Mouse (Mus musculus) kidney, adult 2 months (tissue): ENCODE measurements around the gene Tsx.
"Not testable (repeated sequence)": the region's sequence is repeated elsewhere in the genome, so short reads cannot be mapped to it uniquely, and the experiment has no call there.

Experiments
- CTCF ChIP-seq: fragments of 200-500 bp; conservative IDR thresholded peaks from 2 replicates; pipeline ENCODE4 v1.5.1; 2011; ENCODE audit warnings: low read depth, mild to moderate bottlenecking, control low read depth, low read length, moderate library complexity, mixed read lengths; ENCODE audit not compliant: insufficient read depth, insufficient read length
- POLR2A ChIP-seq: fragments of 200-500 bp; IDR thresholded peaks from one replicate; pipeline ENCODE4 v1.6.1; 2011; ENCODE audit warnings: low read depth, low read length, control low read depth

GRCm38 (mm10) chrX:103448943-103449722 lies 34.9 kb downstream of the Tsx start:
- TF ChIP-seq CTCF, POLR2A: not testable (repeated sequence)
